Comparison of ENCODE assay signal across 9 mouse cellular contexts in the genomic region with DNA sequence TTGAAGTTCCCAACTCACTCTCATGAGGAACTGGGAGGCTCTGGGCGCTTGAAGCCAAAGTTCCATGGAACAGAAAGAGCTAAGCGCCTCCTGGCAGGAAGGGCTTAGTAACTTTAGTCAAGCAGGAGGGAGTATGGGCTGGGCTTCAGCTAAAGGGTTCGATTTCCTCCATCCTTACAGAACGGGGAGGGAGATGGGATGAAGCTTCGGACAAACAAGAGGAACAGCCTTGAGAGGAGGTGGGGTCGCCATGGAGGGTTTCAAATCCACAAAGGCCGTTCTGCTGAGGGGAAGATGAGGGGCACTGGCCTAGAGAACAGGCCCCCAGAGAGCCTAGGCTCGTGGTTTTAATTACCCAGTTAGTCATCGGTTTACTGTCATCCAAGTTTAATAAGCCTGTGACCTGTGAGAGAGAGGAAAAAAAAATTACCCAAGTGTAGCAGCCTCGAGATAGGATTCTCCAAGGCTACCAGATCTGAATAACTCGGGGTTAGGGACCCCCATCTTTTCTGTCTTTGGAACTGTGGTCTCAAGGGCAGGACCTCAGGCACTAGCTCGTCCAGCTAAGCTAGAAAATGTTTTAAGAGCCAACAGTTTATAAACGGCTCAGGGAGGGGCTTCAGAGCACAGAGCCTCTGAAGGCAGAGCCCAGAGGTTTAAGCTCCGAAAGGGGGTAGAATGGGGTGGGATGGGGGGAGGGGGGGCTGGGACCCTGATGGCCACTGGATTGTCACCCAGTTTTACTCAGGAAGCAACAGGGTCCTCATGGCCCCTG.
DNase-seq lines count a peak whose midpoint lies in the region; ATAC-seq and TF ChIP-seq lines count a peak whose summit lies in the region.
"Had no signal": no experiment of that assay in that cellular context is flagged by ENCODE, and none has a peak within 500 bp of the region (broad histone marks: within the 10 kb centered on the region; RNA-seq: fewer than 3 reads in every experiment).

No protein-coding gene starts in this region.

- peak; percentile 77 for ATAC-seq in kidney, embryonic 14.5 days (ENCODE audit: low FRiP score, low TSS enrichment)
- no peak for ATAC-seq in megakaryocyte progenitor cell, adult 5-6 weeks (replicated peaks; ENCODE audit: poor library complexity)

- 17% methylated on average over 14 of the region's 14 CpGs for WGBS in kidney, embryonic 14.5 days
- WGBS in large intestine, adult 2 months: 38% methylated on average over 14 of the region's 14 CpGs

- TF ChIP-seq POLR2A in CH12.LX (IDR thresholded peaks at IDR 0.05; ENCODE audit: low read depth, low read length): no peak

- no peaks in the 10 kb centered on the region for H3K36me3 ChIP-seq in kidney, embryonic 14.5 days (ENCODE audit: control insufficient read depth, insufficient read depth, low read length)
- peaks cover 0 to 25% of the 10 kb centered on the region in 2 experiments for H3K36me3 ChIP-seq in CH12.LX (replicated peaks in 1 of 2; ENCODE audit: control insufficient read depth in 1 of 2, insufficient read depth in 1 of 2, low read length in 1 of 2)
- H3K36me3 ChIP-seq: G1E had no signal

- H3K9ac ChIP-seq in kidney, embryonic 14.5 days (ENCODE audit: low read depth, low read length): peak overlapping the region; percentile 37; the same call in 1 of the 2 replicates
- peak overlapping the region; percentile 90 for H3K9ac ChIP-seq in CH12.LX (ENCODE audit: insufficient read depth, low read depth)

- 0 out of 4 replicates have a peak, but pooled peaks of 1 of the 2 experiments have one; percentile 1 for TF ChIP-seq CTCF in CH12.LX (conservative IDR thresholded peaks at IDR 0.05 in 1 of 2, IDR thresholded peaks at IDR 0.05 in 1 of 2; ENCODE audit: low read depth in 2 of 2, low read length in 2 of 2)

- no peak for DNase-seq in kidney, postnatal 14 days
- no peak for DNase-seq in CH12.LX (ENCODE audit: extremely low read depth)
- DNase-seq in gastrocnemius, adult 18-20 months (ENCODE audit: low spot score): peak; percentile 77
- peak; percentile 35 for DNase-seq in large intestine, adult 2 months (ENCODE audit: low read depth, low spot score)
- DNase-seq in spleen, postnatal 36 days (ENCODE audit: low spot score in 2 of 2): no peak
- DNase-seq in spleen, postnatal 14 days (ENCODE audit: low spot score in 2 of 2): no peak

- no peak overlapping the region; the same call in 1 of the 2 replicates for H3K4me2 ChIP-seq in kidney, embryonic 14.5 days (replicated peaks; ENCODE audit: low read depth, low read length)
- H3K4me2 ChIP-seq in CH12.LX (ENCODE audit: insufficient read depth, low read depth, poor library complexity, severe bottlenecking): peak overlapping the region; percentile 60

- peaks cover 3% of the 10 kb centered on the region; the same call in 1 of the 2 replicates for H3K79me2 ChIP-seq in CH12.LX (replicated peaks; ENCODE audit: control insufficient read depth, extremely low read depth, insufficient read depth, poor library complexity, severe bottlenecking)

- no peaks in the 10 kb centered on the region for H3K9me3 ChIP-seq in kidney, embryonic 14.5 days (ENCODE audit: control insufficient read depth, low read length)
- H3K9me3 ChIP-seq in CH12.LX (replicated peaks; ENCODE audit: low read length): peaks cover 7% of the 10 kb centered on the region
- H3K9me3 ChIP-seq: G1E had no signal

- H3K4me1 ChIP-seq in kidney, embryonic 14.5 days (ENCODE audit: control insufficient read depth, insufficient read depth, low read length): peaks cover 19% of the 10 kb centered on the region
- peaks cover 17 to 50% of the 10 kb centered on the region in 2 experiments for H3K4me1 ChIP-seq in CH12.LX (ENCODE audit: control insufficient read depth in 1 of 2, insufficient read depth in 2 of 2)

- no peaks in the 10 kb centered on the region for H3K27me3 ChIP-seq in kidney, embryonic 14.5 days (ENCODE audit: control insufficient read depth, insufficient read depth, low read length)
- no peaks in the 10 kb centered on the region for H3K27me3 ChIP-seq in CH12.LX (replicated peaks)

- in situ Hi-C loops in CH12.LX (cut with MboI; ENCODE audit: low pct_ligation_motif_present, low pct_unique_long_range_greater_than_20kb, low sequenced_read_pairs): no loop called here

- no peak for TF ChIP-seq EP300 in CH12.LX (IDR thresholded peaks at IDR 0.05; ENCODE audit: low read length)

- H3K27ac ChIP-seq in kidney, embryonic 14.5 days (ENCODE audit: low read depth, low read length): peak overlapping the region; percentile 48; the same call in 1 of the 2 replicates
- peak overlapping the region; percentile 88 for H3K27ac ChIP-seq in CH12.LX (ENCODE audit: insufficient read depth, low read depth)

- no peak for TF ChIP-seq RAD21 in CH12.LX (IDR thresholded peaks at IDR 0.05; ENCODE audit: low read depth, low read length)

- dilution Hi-C loops in CH12.LX (cut with MboI; ENCODE audit: extremely low pct_ligation_motif_present, extremely low pct_unique_long_range_greater_than_20kb, low sequenced_read_pairs): no loop called here

- no peak overlapping the region for H3K4me3 ChIP-seq in kidney, embryonic 14.5 days (ENCODE audit: low read length)
- H3K4me3 ChIP-seq in CH12.LX (replicated peaks in 1 of 3; ENCODE audit: low read depth in 2 of 3, low read length in 2 of 3, poor library complexity in 1 of 3): peak overlapping the region; percentile 59 to 68 (median 60)

TF ChIP-seq in CH12.LX, 34 proteins besides CTCF, POLR2A, EP300 and RAD21:
- TF ChIP-seq SIN3A (IDR thresholded peaks at IDR 0.05; ENCODE audit: low read length) (0 out of 2 replicates have a peak, but pooled peaks have one; percentile 30), CHD2 (IDR thresholded peaks at IDR 0.05; ENCODE audit: low read length) (no peak), ETS1 (conservative IDR thresholded peaks at IDR 0.05; ENCODE audit: low read depth, low read length) (no peak), SMC3 (IDR thresholded peaks at IDR 0.05; ENCODE audit: low read depth, low read length) (0 out of 2 replicates have a peak, but pooled peaks have one; percentile 1), MXI1 (IDR thresholded peaks at IDR 0.05; ENCODE audit: low read depth, low read length) (0 out of 2 replicates have a peak, but pooled peaks have one; percentile 12), IRF4 (IDR thresholded peaks at IDR 0.05; ENCODE audit: low read depth, low read length) (0 out of 2 replicates have a peak, but pooled peaks have one; percentile 42), ZKSCAN1 (IDR thresholded peaks at IDR 0.05; ENCODE audit: borderline replicate concordance, low read depth, low read length) (no peak)
TF ChIP-seq in CH12.LX: peak in this region for 4.

Comparison
In these comparisons a context has a peak if more than half of its experiments do, and no peak if none do; other contexts are left out.
1. DNase-seq: peak in gastrocnemius, adult 18-20 months (single experiment) and large intestine, adult 2 months (single experiment); none in kidney, postnatal 14 days (single experiment), CH12.LX (single experiment), spleen, postnatal 36 days (0 of 2) and spleen, postnatal 14 days (0 of 2).